In genomic region chrX:41161544-41161943, GRCm38 (mm10) we compare ENCODE assay signal across 18 mouse cellular contexts.
A peak's percentile ranks its signal among the peaks of the same experiment; 100 is the strongest.
DNase-seq lines count a peak whose midpoint lies in the region; ATAC-seq lines count a peak whose summit lies in the region.
"Had no signal": no experiment of that assay in that cellular context is flagged by ENCODE, and none has a peak within 500 bp of the region (broad histone marks: within the 10 kb centered on the region; RNA-seq: fewer than 3 reads in every experiment).

No protein-coding gene starts in this region.

- no peak for DNase-seq in frontal cortex, postnatal 10 days (ENCODE audit: low spot score in 2 of 2)
- peak; percentile 27 for DNase-seq in right cerebral cortex, adult 18-20 months
- DNase-seq in right cerebral cortex, postnatal 4 days = no peak
- peak; percentile 30 to 75 for DNase-seq in left cerebral cortex, postnatal 25 days (ENCODE audit: low spot score in 2 of 2)
- DNase-seq in heart, adult 8-10 months (ENCODE audit: low spot score) = no peak
- no peak for DNase-seq in gastrocnemius, postnatal 4 days (ENCODE audit: low spot score in 2 of 2)
- DNase-seq: cerebellum, adult 18-20 months; cerebellum, postnatal 36 days; embryo, embryonic 11 days; gastrocnemius, postnatal 10 days; heart, adult 11 months; heart, postnatal 14 days; kidney, postnatal 4 days; lung, postnatal 4 days had no signal

- peak; percentile 57 for ATAC-seq in frontal cortex, adult (ENCODE audit: low TSS enrichment)
- ATAC-seq: forebrain, embryonic 16.5 days; intestine, postnatal 0 days; midbrain, embryonic 15.5 days had no signal

- intact Hi-C loops in left cerebral cortex, postnatal 25 days (cut with DNase I) = loop anchor here (5.0 kb wide), 1 partner anchor 241 kb away; the partner anchor contains the start of gene Gria3

Comparison
In these comparisons a context has a peak if more than half of its experiments do, and no peak if none do; other contexts are left out.
1. DNase-seq: peak in right cerebral cortex, adult 18-20 months (single experiment) and left cerebral cortex, postnatal 25 days (2 of 2); none in frontal cortex, postnatal 10 days (0 of 2), right cerebral cortex, postnatal 4 days (single experiment), heart, adult 8-10 months (single experiment) and gastrocnemius, postnatal 4 days (0 of 2).